Mouse (Mus musculus): ENCODE measurements at regions not wholly inside any gene's neighbourhood (a gene's known extent, or its start where the extent isn't known, plus 50 kb on each side); places are given as distances from the start of the nearest gene placed in this dataset.
"Not testable (repeated sequence)": the region's sequence is repeated elsewhere in the genome, so short reads cannot be mapped to it uniquely, and the experiment has no call there.

- not testable (repeated sequence) for H3K4me1 ChIP-seq (replicated peaks; ENCODE audit: control insufficient read depth, insufficient read depth, low read length); H3K9me3 ChIP-seq (ENCODE audit: control insufficient read depth, low read length); H3K4me3 ChIP-seq (ENCODE audit: low read depth, low read length); H3K9ac ChIP-seq (ENCODE audit: low read length); ATAC-seq (replicated peaks; ENCODE audit: low FRiP score, low TSS enrichment, low read depth); H3K27ac ChIP-seq (ENCODE audit: low read depth); H3K4me2 ChIP-seq (ENCODE audit: low read length); DNase-seq (ENCODE audit: low spot score); H3K36me3 ChIP-seq (ENCODE audit: control insufficient read depth, insufficient read depth, low read length); H3K27me3 ChIP-seq (replicated peaks; ENCODE audit: control insufficient read depth, insufficient read depth, low read length)
Observed at GRCm38 (mm10) chr14:52898310-52898709, 402.8 kb upstream of the Olfr1507 start.

- not testable (repeated sequence) for H3K4me2 ChIP-seq (ENCODE audit: low read length); DNase-seq (ENCODE audit: low spot score); H3K36me3 ChIP-seq (ENCODE audit: control insufficient read depth, insufficient read depth, low read length); H3K27ac ChIP-seq (ENCODE audit: low read depth); H3K4me1 ChIP-seq (replicated peaks; ENCODE audit: control insufficient read depth, insufficient read depth, low read length); H3K9ac ChIP-seq (ENCODE audit: low read length); H3K9me3 ChIP-seq (ENCODE audit: control insufficient read depth, low read length); H3K4me3 ChIP-seq (ENCODE audit: low read depth, low read length); H3K27me3 ChIP-seq (replicated peaks; ENCODE audit: control insufficient read depth, insufficient read depth, low read length); ATAC-seq (replicated peaks; ENCODE audit: low FRiP score, low TSS enrichment, low read depth)
- no CpG with 5 or more reads among the region's 3 CpGs for WGBS
Observed at GRCm38 (mm10) chr14:52879978-52880377, 384.4 kb upstream of the Olfr1507 start.

DNA sequence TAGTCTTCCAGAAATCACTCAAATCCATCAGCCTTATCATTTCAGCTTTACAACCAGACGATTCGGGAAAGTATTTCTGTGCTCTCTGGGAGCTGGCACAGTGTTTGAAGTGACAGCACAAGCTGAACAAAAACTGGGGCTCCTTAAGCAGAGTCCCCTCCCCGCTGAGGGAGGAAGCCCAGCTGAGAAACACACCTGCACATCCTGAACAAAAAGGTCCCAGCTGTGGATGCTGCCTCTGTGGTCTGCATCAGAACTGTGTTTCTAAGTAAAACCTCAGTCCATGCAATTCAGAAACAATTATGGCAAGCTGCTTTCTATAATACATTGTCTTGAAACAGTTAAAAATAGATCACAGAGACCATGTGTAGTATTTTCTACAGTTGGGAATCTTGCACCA, 368.3 kb upstream of the Olfr1507 start:
- H3K4me1 ChIP-seq (replicated peaks; ENCODE audit: control insufficient read depth, insufficient read depth, low read length); H3K27me3 ChIP-seq (replicated peaks; ENCODE audit: control insufficient read depth, insufficient read depth, low read length); H3K4me2 ChIP-seq (ENCODE audit: low read length); H3K9ac ChIP-seq (ENCODE audit: low read length); H3K27ac ChIP-seq (ENCODE audit: low read depth); H3K4me3 ChIP-seq (ENCODE audit: low read depth, low read length); H3K36me3 ChIP-seq (ENCODE audit: control insufficient read depth, insufficient read depth, low read length); ATAC-seq (replicated peaks; ENCODE audit: low FRiP score, low TSS enrichment, low read depth); H3K9me3 ChIP-seq (ENCODE audit: control insufficient read depth, low read length); DNase-seq (ENCODE audit: low spot score): not testable (repeated sequence)
- no CpG with 5 or more reads among the region's 3 CpGs for whole genome bisulfite sequencing

DNA sequence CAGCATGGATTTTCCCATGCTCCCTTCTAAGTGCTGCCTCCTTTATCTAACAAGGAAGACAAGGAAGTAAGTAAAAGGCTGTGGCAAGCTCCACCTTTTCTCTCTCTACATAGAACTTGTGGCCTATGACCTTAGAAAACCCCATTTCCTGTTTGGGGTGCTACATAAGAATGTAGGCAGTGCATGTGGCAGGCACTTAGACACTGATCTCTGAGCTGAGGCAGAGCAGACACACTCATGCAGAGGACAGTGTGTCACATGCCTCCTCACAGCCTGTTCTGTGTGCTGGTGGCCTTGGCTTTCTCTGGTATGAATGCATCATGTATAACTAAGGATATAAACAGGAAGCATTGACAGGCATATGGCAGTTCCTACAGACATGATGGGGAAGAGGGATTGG, 367.6 kb upstream of the Olfr1507 start:
- not testable (repeated sequence) for H3K9ac ChIP-seq (ENCODE audit: low read length); DNase-seq (ENCODE audit: low spot score); H3K27ac ChIP-seq (ENCODE audit: low read depth); ATAC-seq (replicated peaks; ENCODE audit: low FRiP score, low TSS enrichment, low read depth); H3K4me2 ChIP-seq (ENCODE audit: low read length); H3K36me3 ChIP-seq (ENCODE audit: control insufficient read depth, insufficient read depth, low read length); H3K4me1 ChIP-seq (replicated peaks; ENCODE audit: control insufficient read depth, insufficient read depth, low read length); H3K27me3 ChIP-seq (replicated peaks; ENCODE audit: control insufficient read depth, insufficient read depth, low read length); H3K9me3 ChIP-seq (ENCODE audit: control insufficient read depth, low read length); H3K4me3 ChIP-seq (ENCODE audit: low read depth, low read length)

- H3K27ac ChIP-seq (ENCODE audit: low read depth); H3K4me2 ChIP-seq (ENCODE audit: low read length); H3K4me3 ChIP-seq (ENCODE audit: low read depth, low read length); H3K36me3 ChIP-seq (ENCODE audit: control insufficient read depth, insufficient read depth, low read length); H3K9me3 ChIP-seq (ENCODE audit: control insufficient read depth, low read length); DNase-seq (ENCODE audit: low spot score); ATAC-seq (replicated peaks; ENCODE audit: low FRiP score, low TSS enrichment, low read depth); H3K27me3 ChIP-seq (replicated peaks; ENCODE audit: control insufficient read depth, insufficient read depth, low read length); H3K9ac ChIP-seq (ENCODE audit: low read length); H3K4me1 ChIP-seq (replicated peaks; ENCODE audit: control insufficient read depth, insufficient read depth, low read length): not testable (repeated sequence)
- 60% methylated on average over 7 of the region's 20 CpGs for WGBS
Observed at GRCm38 (mm10) chr14:52862491-52862890, 366.9 kb upstream of the Olfr1507 start.

DNA sequence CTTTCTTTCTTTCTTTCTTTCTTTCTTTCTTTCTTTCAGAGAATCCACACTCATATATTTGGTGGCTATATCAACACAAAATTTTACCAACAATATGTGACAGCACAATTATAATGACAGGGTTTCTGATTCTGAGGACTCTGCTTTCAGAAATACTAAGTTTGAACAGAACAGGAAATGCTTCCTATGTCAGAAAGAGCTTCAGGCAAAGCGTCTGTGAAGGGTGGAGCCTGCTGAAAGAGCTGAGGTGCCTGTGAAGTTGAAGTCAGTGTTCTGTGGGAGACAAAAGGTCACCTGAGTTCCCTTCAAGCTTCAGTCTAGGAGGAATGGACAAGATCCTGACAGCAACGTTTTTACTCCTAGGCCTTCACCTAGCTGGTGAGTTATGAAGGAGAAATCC, 359.8 kb upstream of the Olfr1507 start:
- not testable (repeated sequence) for H3K27ac ChIP-seq (ENCODE audit: low read depth); H3K27me3 ChIP-seq (replicated peaks; ENCODE audit: control insufficient read depth, insufficient read depth, low read length); H3K4me2 ChIP-seq (ENCODE audit: low read length); H3K36me3 ChIP-seq (ENCODE audit: control insufficient read depth, insufficient read depth, low read length); DNase-seq (ENCODE audit: low spot score); H3K4me3 ChIP-seq (ENCODE audit: low read depth, low read length); H3K4me1 ChIP-seq (replicated peaks; ENCODE audit: control insufficient read depth, insufficient read depth, low read length); H3K9ac ChIP-seq (ENCODE audit: low read length); ATAC-seq (replicated peaks; ENCODE audit: low FRiP score, low TSS enrichment, low read depth); H3K9me3 ChIP-seq (ENCODE audit: control insufficient read depth, low read length)
- no CpG with 5 or more reads among the region's 2 CpGs for WGBS

GRCm38 (mm10) chr14:52853598-52853997, 358.0 kb upstream of the Olfr1507 start:
- H3K4me1 ChIP-seq (replicated peaks; ENCODE audit: control insufficient read depth, insufficient read depth, low read length); H3K9me3 ChIP-seq (ENCODE audit: control insufficient read depth, low read length); H3K27ac ChIP-seq (ENCODE audit: low read depth); ATAC-seq (replicated peaks; ENCODE audit: low FRiP score, low TSS enrichment, low read depth); H3K36me3 ChIP-seq (ENCODE audit: control insufficient read depth, insufficient read depth, low read length); H3K4me2 ChIP-seq (ENCODE audit: low read length); H3K27me3 ChIP-seq (replicated peaks; ENCODE audit: control insufficient read depth, insufficient read depth, low read length); DNase-seq (ENCODE audit: low spot score); H3K9ac ChIP-seq (ENCODE audit: low read length); H3K4me3 ChIP-seq (ENCODE audit: low read depth, low read length): not testable (repeated sequence)

DNA sequence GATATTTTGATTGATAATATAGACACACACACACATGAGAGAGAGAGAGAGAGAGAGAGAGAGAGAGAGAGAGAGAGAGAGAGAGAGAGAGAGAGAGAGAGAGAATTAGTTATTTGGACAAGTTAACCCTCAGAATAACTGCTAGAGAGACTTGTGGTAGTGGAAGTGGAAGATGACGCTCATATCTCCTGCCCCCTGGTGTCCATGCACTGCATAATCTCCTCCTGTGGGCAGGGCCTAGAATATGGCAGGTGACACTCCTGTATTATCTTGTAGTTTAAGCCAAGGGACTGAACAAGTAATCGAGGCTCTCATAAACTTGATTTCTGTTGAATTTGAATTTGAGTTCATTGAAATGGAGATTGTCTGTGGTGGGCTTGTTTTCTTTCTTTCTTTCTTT, 352.4 kb upstream of the Olfr1507 start:
- H3K9ac ChIP-seq (ENCODE audit: low read length); H3K9me3 ChIP-seq (ENCODE audit: control insufficient read depth, low read length); H3K36me3 ChIP-seq (ENCODE audit: control insufficient read depth, insufficient read depth, low read length); DNase-seq (ENCODE audit: low spot score); H3K4me2 ChIP-seq (ENCODE audit: low read length); H3K27ac ChIP-seq (ENCODE audit: low read depth); H3K27me3 ChIP-seq (replicated peaks; ENCODE audit: control insufficient read depth, insufficient read depth, low read length); H3K4me1 ChIP-seq (replicated peaks; ENCODE audit: control insufficient read depth, insufficient read depth, low read length); H3K4me3 ChIP-seq (ENCODE audit: low read depth, low read length); ATAC-seq (replicated peaks; ENCODE audit: low FRiP score, low TSS enrichment, low read depth): not testable (repeated sequence)
- WGBS = no CpG with 5 or more reads among the region's 2 CpGs

- H3K4me2 ChIP-seq (ENCODE audit: low read length); DNase-seq (ENCODE audit: low spot score); H3K9ac ChIP-seq (ENCODE audit: low read length); H3K36me3 ChIP-seq (ENCODE audit: control insufficient read depth, insufficient read depth, low read length); H3K27me3 ChIP-seq (replicated peaks; ENCODE audit: control insufficient read depth, insufficient read depth, low read length); H3K27ac ChIP-seq (ENCODE audit: low read depth); H3K4me1 ChIP-seq (replicated peaks; ENCODE audit: control insufficient read depth, insufficient read depth, low read length); H3K4me3 ChIP-seq (ENCODE audit: low read depth, low read length); H3K9me3 ChIP-seq (ENCODE audit: control insufficient read depth, low read length): not testable (repeated sequence)
- WGBS = no CpG with 5 or more reads among the region's 1 CpGs
- ATAC-seq (replicated peaks; ENCODE audit: low FRiP score, low TSS enrichment, low read depth) = peak; percentile 36; the same call in 1 of the 2 replicates
Observed at GRCm38 (mm10) chr14:52824005-52824404, 328.5 kb upstream of the Olfr1507 start.

All from intestine, embryonic 14.5 days (tissue).